Mouse (Mus musculus) MEL (cell line): ENCODE measurements around the gene Sostdc1.

Source experiments
- BHLHE40 ChIP-seq: IDR thresholded peaks from 2 replicates; pipeline ENCODE4 v1.6.1; 2012; ENCODE audit warnings: low read depth, mild to moderate bottlenecking, inconsistent platforms, low read length, improper control_type of control experiment, borderline replicate concordance
- CTCF ChIP-seq, 3 experiments: IDR thresholded peaks in 2 of 3; conservative IDR thresholded peaks in 1 of 3; 2 replicates each; pipeline ENCODE4 v1.5.1; 2011 to 2012; ENCODE audit warnings: low read length in 3 of 3, low read depth in 2 of 3, mild to moderate bottlenecking in 2 of 3, improper control_type of control experiment in 1 of 3, inconsistent platforms in 1 of 3, mixed read lengths in 1 of 3, moderate library complexity in 1 of 3; ENCODE audit not compliant: control insufficient read depth in 1 of 3, insufficient read depth in 1 of 3, poor library complexity in 1 of 3, severe bottlenecking in 1 of 3
- E2F4 ChIP-seq: IDR thresholded peaks from 2 replicates; pipeline ENCODE4 v1.6.1; 2011; ENCODE audit warnings: low read depth, low read length, improper control_type of control experiment, borderline replicate concordance
- GATA1 ChIP-seq: IDR thresholded peaks from 2 replicates; pipeline ENCODE4 v1.6.1; 2011; ENCODE audit warnings: low read depth, low read length, improper control_type of control experiment
- MAX ChIP-seq: IDR thresholded peaks from 2 replicates; pipeline ENCODE4 v1.6.1; 2011; ENCODE audit warnings: low read length, improper control_type of control experiment
- NRF1 ChIP-seq: IDR thresholded peaks from 2 replicates; pipeline ENCODE4 v1.6.1; 2014; ENCODE audit warnings: low read depth, mild to moderate bottlenecking, inconsistent platforms, low read length, improper control_type of control experiment, moderate library complexity; ENCODE audit not compliant: poor library complexity, insufficient read depth, severe bottlenecking
- POLR2A ChIP-seq, 2 experiments: IDR thresholded peaks; 2 replicates each; pipeline ENCODE4 v1.6.1; 2011 to 2012; ENCODE audit warnings: low read length in 2 of 2, mild to moderate bottlenecking in 2 of 2, control low read depth in 1 of 2, improper control_type of control experiment in 1 of 2, low read depth in 1 of 2, moderate library complexity in 1 of 2; ENCODE audit not compliant: control insufficient read depth in 1 of 2, insufficient read depth in 1 of 2, poor library complexity in 1 of 2
- POLR2AphosphoS2 ChIP-seq: IDR thresholded peaks from 2 replicates; pipeline ENCODE4 v1.6.1; 2011; ENCODE audit warnings: low read length, improper control_type of control experiment
- POLR2AphosphoS5 ChIP-seq: IDR thresholded peaks from 2 replicates; pipeline ENCODE4 v1.6.1; 2012; ENCODE audit warnings: low read depth, borderline replicate concordance, mild to moderate bottlenecking, inconsistent platforms, low read length, moderate library complexity, mixed read lengths
- SIN3A ChIP-seq: IDR thresholded peaks from 2 replicates; pipeline ENCODE4 v1.6.1; 2012; ENCODE audit warnings: low read length, improper control_type of control experiment, inconsistent platforms
- TCF12 ChIP-seq: IDR thresholded peaks from 2 replicates; pipeline ENCODE4 v1.6.1; 2014; ENCODE audit warnings: low read depth, mild to moderate bottlenecking, inconsistent platforms, low read length, improper control_type of control experiment, moderate library complexity
- USF2 ChIP-seq, 2 experiments: IDR thresholded peaks; 2 replicates each; pipeline ENCODE4 v1.6.1; 2011 to 2012; ENCODE audit warnings: improper control_type of control experiment in 2 of 2, low read length in 2 of 2, borderline replicate concordance in 1 of 2, inconsistent platforms in 1 of 2, low read depth in 1 of 2, mild to moderate bottlenecking in 1 of 2; ENCODE audit not compliant: insufficient read depth in 1 of 2
- ZC3H11A ChIP-seq: IDR thresholded peaks from 2 replicates; pipeline ENCODE4 v1.6.1; 2012; ENCODE audit warnings: low read depth, mild to moderate bottlenecking, inconsistent platforms, low read length, improper control_type of control experiment
- ZMIZ1 ChIP-seq: IDR thresholded peaks from 2 replicates; pipeline ENCODE4 v1.6.1; 2012; ENCODE audit warnings: low read depth, mild to moderate bottlenecking, inconsistent platforms, low read length, improper control_type of control experiment, moderate library complexity

- TF ChIP-seq CTCF (IDR thresholded peaks at IDR 0.05 in 2 of 3, conservative IDR thresholded peaks at IDR 0.05 in 1 of 3; ENCODE audit: control insufficient read depth in 1 of 3, insufficient read depth in 1 of 3, low read depth in 2 of 3, low read length in 3 of 3, poor library complexity in 1 of 3, severe bottlenecking in 1 of 3) (no peak), ZC3H11A (no peak), USF2 (IDR thresholded peaks at IDR 0.05; ENCODE audit: borderline replicate concordance in 1 of 2, insufficient read depth in 1 of 2, low read depth in 1 of 2, low read length in 2 of 2) (no peak), GATA1 (no peak), POLR2A (IDR thresholded peaks at IDR 0.05; ENCODE audit: control insufficient read depth in 1 of 2, insufficient read depth in 1 of 2, low read depth in 1 of 2, low read length in 2 of 2, poor library complexity in 1 of 2) (no peak), E2F4 (no peak), MAX (no peak), POLR2AphosphoS5 (no peak), BHLHE40 (no peak), POLR2AphosphoS2 (no peak), ZMIZ1 (no peak), TCF12 (no peak), NRF1 (no peak), SIN3A (no peak)
These were observed 50.1 kb downstream of the Sostdc1 start for GRCm38 (mm10) chr12:36364013-36364412.
